Mouse (Mus musculus) lung, embryonic 15.5 days (tissue): ENCODE data around the gene Plekhj1. TPM values are rescaled to one million over a fixed set of nuclear protein-coding genes. Genes with fewer than 3 reads are reported as not detected.

Experiments
- ATAC-seq: fragments of 200-750 bp; cut with Nextera tagmentation; 2 replicates; pipeline ENCODE4 v1.8.0; 2017; ENCODE audit warnings: moderate number of reproducible peaks, borderline replicate concordance; ENCODE audit not compliant: low FRiP score, low TSS enrichment; ENCODE audit errors: extremely low read depth
- H3K27ac ChIP-seq: fragments of 300-500 bp; sonication (generic); 2 replicates; pipeline ENCODE4 v1.5.1; 2015; ENCODE audit warnings: moderate library complexity, mild to moderate bottlenecking, inconsistent platforms
- H3K27me3 ChIP-seq: fragments of 300-500 bp; sonication (generic); 2 replicates; pipeline ENCODE4 v1.6.1; 2015; ENCODE audit warnings: inconsistent platforms
- H3K36me3 ChIP-seq: fragments of 300-500 bp; sonication (generic); 2 replicates; pipeline ENCODE4 v1.6.1; 2015; ENCODE audit warnings: inconsistent platforms
- H3K4me1 ChIP-seq: fragments of 300-500 bp; sonication (generic); 2 replicates; pipeline ENCODE4 v1.6.1; 2015; ENCODE audit warnings: inconsistent platforms
- H3K4me2 ChIP-seq: fragments of 300-500 bp; sonication (generic); 2 replicates; pipeline ENCODE4 v1.6.1; 2015; ENCODE audit warnings: inconsistent platforms, mild to moderate bottlenecking, moderate library complexity
- H3K4me3 ChIP-seq: fragments of 300-500 bp; sonication (generic); 2 replicates; pipeline ENCODE4 v1.5.1; 2015; ENCODE audit warnings: mild to moderate bottlenecking, inconsistent platforms
- H3K9ac ChIP-seq: fragments of 300-500 bp; sonication (generic); 2 replicates; pipeline ENCODE4 v1.6.1; 2015; ENCODE audit warnings: inconsistent platforms
- H3K9me3 ChIP-seq: fragments of 300-500 bp; sonication (generic); 2 replicates; pipeline ENCODE4 v1.6.1; 2016; ENCODE audit warnings: inconsistent platforms
- WGBS: fragments of 180-500 bp; shearing (Covaris S2); methylation state at CpG from one replicate; pipeline ENCODE4 v1.1.7; 2015; 5-methylcytosine and 5-hydroxymethylcytosine counted together
- polyA plus RNA-seq: library from polyadenylated mRNA; unstranded; fragments of >200 nt; fragmentation: Nextera tagmentation; extraction: Ambion mirVana; gene quantifications from 2 replicates; pipeline ENCODE4 v1.2.1, GENCODE M21; 2015

Plekhj1 gene
- polyA plus RNA-seq, 1 experiment from 2014 or later, result 118 TPM

DNA sequence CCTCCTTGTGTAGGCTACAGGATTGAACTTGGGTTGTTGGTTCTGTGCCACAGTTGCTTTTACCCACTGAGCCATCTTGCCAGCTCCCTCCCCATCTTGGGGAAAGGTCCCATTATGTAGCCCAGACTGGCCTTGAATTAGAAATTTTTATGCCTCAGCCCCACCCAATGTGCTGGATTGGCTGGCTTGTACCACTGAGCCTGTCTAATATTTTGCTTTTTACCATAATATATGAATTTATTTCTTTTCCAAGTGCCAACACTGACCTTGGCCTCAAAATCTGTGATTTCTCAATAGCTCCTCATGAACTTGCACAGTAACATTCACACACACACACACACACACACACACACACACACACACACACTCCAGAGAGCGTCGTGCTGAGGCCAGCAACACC lies 32.7 kb downstream of the Plekhj1 start:
- peaks cover 16% of the 10 kb centered on the region for H3K4me1 ChIP-seq
- peak overlapping the region; percentile 74 for H3K27ac ChIP-seq
- H3K27me3 ChIP-seq, result no peaks in the 10 kb centered on the region
- H3K9ac ChIP-seq, result no peak overlapping the region
- peaks cover 50% of the 10 kb centered on the region for H3K36me3 ChIP-seq
- ATAC-seq, result 0 out of 2 replicates have a peak, but pooled peaks have one; percentile 4
- H3K4me3 ChIP-seq, result no peak overlapping the region
- WGBS, result 43% methylated on average over 2 of the region's 2 CpGs
- no peak overlapping the region for H3K4me2 ChIP-seq
- H3K9me3 ChIP-seq, result no peaks in the 10 kb centered on the region

DNA sequence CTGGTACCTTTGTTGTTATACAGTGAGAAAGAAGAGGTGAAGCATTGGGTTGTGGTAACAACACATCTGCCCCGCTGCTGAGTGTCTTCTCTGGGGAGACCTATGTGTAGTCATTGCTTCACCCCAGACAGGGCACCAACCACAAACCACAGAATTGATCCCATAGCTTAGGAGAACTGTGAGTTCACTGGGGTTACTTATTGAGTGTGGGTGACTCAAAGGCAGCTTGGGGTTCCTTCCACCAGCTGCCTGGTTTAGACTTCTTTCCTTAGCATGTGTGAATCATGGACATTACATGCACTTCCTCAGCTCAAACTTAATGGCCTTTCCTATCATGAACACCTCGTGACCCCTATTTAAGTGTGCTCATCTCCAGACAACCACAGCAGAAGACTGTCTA lies 34.9 kb downstream of the Plekhj1 start:
- no peaks in the 10 kb centered on the region for H3K9me3 ChIP-seq
- H3K27me3 ChIP-seq, result no peaks in the 10 kb centered on the region
- WGBS, result 88% methylated on average over 2 of the region's 2 CpGs
- H3K4me3 ChIP-seq, result no peak overlapping the region
- H3K4me1 ChIP-seq, result peaks cover 19% of the 10 kb centered on the region
- ATAC-seq, result no peak
- H3K9ac ChIP-seq, result no peak overlapping the region
- no peak overlapping the region for H3K4me2 ChIP-seq
- H3K27ac ChIP-seq, result no peak overlapping the region
- H3K36me3 ChIP-seq, result peaks cover 31% of the 10 kb centered on the region

DNA sequence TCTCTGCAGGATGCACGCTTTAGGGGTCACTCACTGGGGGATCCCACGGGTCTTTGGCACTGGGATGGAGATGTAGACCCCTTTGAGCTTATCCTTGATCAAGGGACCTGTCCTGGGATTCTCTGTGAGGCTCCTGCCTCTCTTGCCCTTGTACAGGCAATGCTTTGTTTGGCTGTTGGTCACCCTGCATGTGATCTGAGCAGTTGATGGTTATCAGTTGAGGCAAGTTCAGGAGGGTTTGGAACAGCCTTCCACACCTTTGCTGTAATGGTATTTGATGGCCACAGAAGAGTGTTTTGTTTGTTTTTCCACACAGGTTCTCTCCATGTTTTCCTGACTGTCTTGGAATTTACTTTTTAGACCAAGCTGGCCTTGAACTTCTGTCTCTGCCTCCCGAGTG lies 36.6 kb downstream of the Plekhj1 start:
- peaks cover 28% of the 10 kb centered on the region for H3K4me1 ChIP-seq
- WGBS, result 59% methylated on average over 3 of the region's 3 CpGs

DNA sequence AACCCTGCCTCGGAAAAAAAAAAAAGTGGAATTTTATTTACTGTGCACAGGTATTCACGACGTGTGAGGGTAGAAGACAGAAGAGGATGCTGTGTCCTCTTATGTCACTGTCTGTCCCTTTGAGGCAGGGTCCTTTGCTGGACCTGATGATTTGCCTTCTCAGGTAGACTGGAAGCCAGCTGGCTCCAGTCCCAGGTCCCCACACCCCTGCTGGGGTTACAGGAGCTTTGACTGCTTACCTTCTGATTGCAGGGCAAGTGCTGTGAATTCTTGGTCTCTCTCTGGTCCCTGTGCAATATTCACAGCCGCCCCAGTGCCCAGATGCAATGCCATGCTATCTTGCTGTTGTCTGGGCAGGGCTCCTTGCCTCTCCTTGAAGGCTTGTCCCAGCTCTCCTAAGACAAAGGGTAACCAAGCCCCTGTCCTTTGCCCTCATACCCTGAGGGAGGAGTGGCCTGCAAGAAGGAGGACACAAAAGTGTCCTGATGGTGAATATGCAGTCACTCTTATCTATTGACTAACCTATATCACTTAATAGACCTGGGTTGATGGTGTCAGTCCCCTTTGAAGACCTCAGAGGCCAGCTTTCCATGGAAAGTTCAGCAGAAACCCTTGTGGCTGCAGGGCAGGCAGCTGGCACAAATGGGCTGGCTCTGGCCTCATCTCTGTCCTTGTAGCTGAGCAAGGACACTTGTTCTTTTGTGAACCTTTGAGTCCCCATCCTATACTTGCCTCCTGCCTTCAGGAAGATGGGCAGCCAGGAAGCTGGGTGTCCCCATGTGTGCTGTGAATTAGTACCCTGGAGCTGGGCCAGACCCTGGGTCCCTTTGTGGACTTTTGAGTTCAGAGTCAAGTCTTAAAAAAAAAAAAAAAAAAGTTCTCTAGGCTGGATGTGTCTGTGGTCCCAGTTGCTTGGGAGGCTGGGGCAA lies 37.6 kb downstream of the Plekhj1 start:
- Histone ChIP-seq H3K9me3 (no peaks in the 10 kb centered on the region), H3K27me3 (no peaks in the 10 kb centered on the region), H3K36me3 (peaks cover 9% of the 10 kb centered on the region; the same call in 1 of the 2 replicates), H3K4me1 (peaks cover 30% of the 10 kb centered on the region), H3K27ac (no peak overlapping the region), H3K4me2 (no peak overlapping the region), H3K9ac (no peak overlapping the region), H3K4me3 (no peak overlapping the region)
- ATAC-seq, result no peak
- 85% methylated on average over 4 of the region's 4 CpGs for WGBS

More for the DNA sequence above, 36.6 kb downstream of the Plekhj1 start:
- Histone ChIP-seq H3K9me3 (no peaks in the 10 kb centered on the region), H3K4me2 (no peak overlapping the region), H3K27me3 (no peaks in the 10 kb centered on the region), H3K4me3 (no peak overlapping the region), H3K36me3 (peaks cover 18% of the 10 kb centered on the region; the same call in 1 of the 2 replicates), H3K27ac (no peak overlapping the region), H3K9ac (no peak overlapping the region)
- no peak for ATAC-seq

DNA sequence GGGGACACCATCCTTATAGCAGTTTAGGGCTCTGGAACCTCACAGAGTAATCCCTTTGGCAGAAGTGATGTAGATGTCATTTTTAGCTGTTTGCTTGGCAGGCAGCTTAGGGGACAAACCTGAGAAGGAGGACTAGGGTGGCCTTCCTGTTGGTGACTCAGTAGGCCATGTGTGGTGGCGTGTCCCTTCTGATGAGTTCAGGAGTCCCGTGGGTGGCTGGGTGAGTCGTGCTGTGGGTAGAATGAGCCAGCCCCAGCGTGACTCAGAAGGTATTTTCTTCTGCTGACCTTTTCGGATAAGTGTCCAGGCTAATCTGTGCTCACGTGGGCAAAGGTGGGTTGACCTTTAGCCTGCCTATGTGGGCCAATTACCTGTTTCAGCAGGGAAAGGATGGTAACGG lies 39.8 kb downstream of the Plekhj1 start:
- no peak overlapping the region for H3K27ac ChIP-seq

DNA sequence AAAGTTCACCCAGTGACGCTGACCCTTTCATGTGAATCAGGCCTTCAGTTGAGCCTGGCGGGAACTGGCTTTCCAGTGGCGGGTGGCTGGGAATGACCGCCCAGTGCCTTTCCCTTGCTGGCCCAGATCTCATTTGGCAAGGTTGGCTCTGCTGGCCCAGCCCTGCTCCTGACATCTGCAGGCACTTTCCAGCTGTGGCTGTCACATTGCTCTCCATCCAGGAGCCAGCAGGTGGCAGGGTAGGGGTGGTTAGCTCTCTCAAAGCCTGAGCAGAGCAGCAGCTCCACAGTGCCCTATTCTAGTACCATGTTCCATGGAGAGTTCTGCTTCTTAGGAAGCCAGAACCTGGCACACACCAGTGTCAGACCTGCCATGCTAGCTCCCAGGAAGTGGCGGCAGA lies 40.7 kb downstream of the Plekhj1 start:
- 31% methylated on average over 5 of the region's 5 CpGs for WGBS
- no peaks in the 10 kb centered on the region for H3K27me3 ChIP-seq
- H3K9me3 ChIP-seq, result no peaks in the 10 kb centered on the region
- no peaks in the 10 kb centered on the region for H3K36me3 ChIP-seq
- H3K4me2 ChIP-seq, result peak overlapping the region; percentile 59; the same call in 1 of the 2 replicates
- no peak overlapping the region for H3K4me3 ChIP-seq
- H3K9ac ChIP-seq, result no peak overlapping the region
- no peak overlapping the region for H3K27ac ChIP-seq
- no peak; the same call in 1 of the 2 replicates for ATAC-seq
- peaks cover 27% of the 10 kb centered on the region for H3K4me1 ChIP-seq

More for the DNA sequence above, 39.8 kb downstream of the Plekhj1 start:
- Histone ChIP-seq H3K4me3 (no peak overlapping the region), H3K36me3 (no peaks in the 10 kb centered on the region), H3K4me1 (peaks cover 27% of the 10 kb centered on the region), H3K27me3 (no peaks in the 10 kb centered on the region), H3K4me2 (no peak overlapping the region), H3K9ac (no peak overlapping the region), H3K9me3 (no peaks in the 10 kb centered on the region)
- 73% methylated on average over 7 of the region's 7 CpGs for WGBS
- ATAC-seq, result no peak

DNA sequence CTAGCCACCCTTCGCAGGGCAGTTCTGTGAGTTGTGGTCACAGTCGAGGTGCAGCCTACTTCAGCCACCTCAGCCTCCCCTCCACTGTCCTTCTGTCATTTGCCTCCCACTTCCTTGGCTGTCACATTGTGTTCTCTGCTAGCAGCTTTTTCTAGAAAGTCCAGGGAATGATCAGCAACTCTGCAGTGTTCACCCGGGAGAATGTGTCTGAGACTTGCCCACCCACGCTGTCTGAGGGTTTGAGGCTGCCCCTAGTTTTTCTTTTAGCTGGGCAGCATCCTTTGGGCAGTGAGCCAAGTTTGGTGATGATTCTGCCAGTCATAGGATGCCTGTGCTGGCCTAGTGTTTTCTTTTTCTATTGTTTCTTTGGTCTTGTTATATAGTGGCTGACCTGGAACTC lies 41.5 kb downstream of the Plekhj1 start:
- H3K4me3 ChIP-seq, result peak overlapping the region; percentile 89; the same call in 1 of the 2 replicates
- no peaks in the 10 kb centered on the region for H3K9me3 ChIP-seq
- 44% methylated on average over 4 of the region's 4 CpGs for WGBS
- peaks cover 34% of the 10 kb centered on the region for H3K4me1 ChIP-seq
- H3K36me3 ChIP-seq, result no peaks in the 10 kb centered on the region
- peak overlapping the region; percentile 96; the same call in 1 of the 2 replicates for H3K9ac ChIP-seq
- no peak for ATAC-seq
- no peaks in the 10 kb centered on the region for H3K27me3 ChIP-seq
- H3K4me2 ChIP-seq, result peak overlapping the region; percentile 59
- H3K27ac ChIP-seq, result no peak overlapping the region

DNA sequence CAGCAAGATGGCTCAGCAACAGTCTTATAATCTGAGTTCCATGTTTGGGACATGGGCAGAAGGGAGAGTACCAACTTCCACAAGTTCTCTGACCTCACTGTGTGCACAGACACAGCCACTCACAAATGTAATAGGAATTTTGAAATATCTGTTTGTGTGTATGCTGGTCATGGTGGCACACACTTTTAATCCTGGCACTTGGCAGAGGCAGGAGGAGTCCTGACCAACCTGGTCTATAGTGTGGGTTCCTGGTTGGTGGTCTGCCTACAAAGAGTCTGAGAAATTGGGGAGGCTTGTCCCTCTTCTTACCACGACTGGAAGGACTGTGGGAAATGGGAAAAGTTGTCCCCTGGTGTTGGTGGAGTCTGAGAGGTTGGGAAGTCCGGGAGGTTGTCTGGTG lies 41.9 kb downstream of the Plekhj1 start:
- Histone ChIP-seq H3K4me1 (peaks cover 39% of the 10 kb centered on the region), H3K4me3 (peak overlapping the region; percentile 89), H3K9me3 (no peaks in the 10 kb centered on the region), H3K9ac (peak overlapping the region; percentile 96), H3K36me3 (no peaks in the 10 kb centered on the region), H3K27ac (no peak overlapping the region), H3K27me3 (no peaks in the 10 kb centered on the region), H3K4me2 (peak overlapping the region; percentile 59)
- ATAC-seq, result no peak
- 55% methylated on average over 2 of the region's 2 CpGs for WGBS

DNA sequence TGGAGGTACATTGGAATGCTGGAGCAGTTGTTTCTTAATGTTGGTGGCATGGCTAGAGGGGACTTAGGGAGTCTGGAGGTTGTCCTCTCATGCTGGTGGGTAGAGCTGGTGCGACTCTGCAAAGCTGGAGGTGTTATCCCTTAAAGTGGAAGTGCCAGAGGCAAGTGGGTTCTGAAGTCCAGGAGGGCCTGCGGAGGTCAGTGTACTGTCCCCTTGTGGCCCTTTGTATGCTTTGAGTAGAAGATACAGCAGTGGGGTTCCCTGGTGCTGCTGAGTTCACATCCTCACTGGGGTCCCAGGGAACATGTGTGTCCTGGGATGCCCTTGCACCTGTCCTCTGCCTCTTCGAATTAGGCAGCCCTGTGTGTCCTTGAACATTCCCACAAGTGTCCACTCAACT lies 42.3 kb downstream of the Plekhj1 start:
- H3K4me2 ChIP-seq, result peak overlapping the region; percentile 59
- no peak overlapping the region for H3K27ac ChIP-seq
- peaks cover 41% of the 10 kb centered on the region for H3K4me1 ChIP-seq
- H3K36me3 ChIP-seq, result no peaks in the 10 kb centered on the region
- peak overlapping the region; percentile 89 for H3K4me3 ChIP-seq
- no peaks in the 10 kb centered on the region for H3K27me3 ChIP-seq
- peak overlapping the region; percentile 96 for H3K9ac ChIP-seq
- WGBS, result 26% methylated on average over 3 of the region's 3 CpGs
- no peaks in the 10 kb centered on the region for H3K9me3 ChIP-seq
- ATAC-seq, result no peak

DNA sequence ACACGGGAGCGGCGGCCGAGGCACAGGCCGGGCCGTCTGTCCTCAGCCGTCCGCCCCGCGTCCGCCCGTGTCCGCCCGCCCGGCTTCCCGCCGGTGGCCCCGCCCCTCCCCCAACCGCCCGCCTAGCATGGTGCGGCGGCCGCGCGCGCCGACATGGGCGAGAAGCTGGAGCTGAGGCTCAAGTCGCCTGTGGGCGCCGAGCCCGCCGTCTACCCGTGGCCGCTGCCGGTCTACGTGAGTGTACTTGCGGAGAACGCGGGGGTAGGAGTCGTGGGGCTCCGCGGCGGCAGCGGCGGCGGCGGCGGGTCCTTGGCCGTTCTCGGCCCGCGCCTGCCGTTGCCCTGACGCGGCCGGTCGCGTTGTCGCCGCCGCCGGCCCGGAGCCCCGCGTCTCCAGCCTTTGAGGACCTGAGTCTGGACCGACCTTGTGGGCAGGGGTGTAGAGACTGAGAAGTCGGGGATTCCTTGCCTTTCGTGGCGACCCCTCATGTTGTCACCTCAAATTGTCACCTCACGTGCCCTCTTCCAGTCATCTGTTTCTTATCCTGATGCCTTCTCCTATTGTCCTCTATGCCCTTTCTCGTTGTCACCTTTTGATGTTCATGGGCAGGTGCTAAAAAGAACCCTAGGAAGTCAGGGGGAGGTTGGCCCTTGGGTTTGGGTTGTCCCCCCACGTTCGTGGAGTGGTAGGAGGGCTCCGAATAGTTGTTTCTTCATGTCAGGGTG lies 43.0 kb downstream of the Plekhj1 start:
- WGBS, result under 1% methylated on average over 58 of the region's 75 CpGs
- Histone ChIP-seq H3K36me3 (no peaks in the 10 kb centered on the region), H3K27ac (peak overlapping the region; percentile 85), H3K27me3 (no peaks in the 10 kb centered on the region), H3K4me2 (peak overlapping the region; percentile 59), H3K9ac (peak overlapping the region; percentile 96), H3K4me1 (peaks cover 39% of the 10 kb centered on the region), H3K9me3 (no peaks in the 10 kb centered on the region), H3K4me3 (peak overlapping the region; percentile 89)
- no peak for ATAC-seq

DNA sequence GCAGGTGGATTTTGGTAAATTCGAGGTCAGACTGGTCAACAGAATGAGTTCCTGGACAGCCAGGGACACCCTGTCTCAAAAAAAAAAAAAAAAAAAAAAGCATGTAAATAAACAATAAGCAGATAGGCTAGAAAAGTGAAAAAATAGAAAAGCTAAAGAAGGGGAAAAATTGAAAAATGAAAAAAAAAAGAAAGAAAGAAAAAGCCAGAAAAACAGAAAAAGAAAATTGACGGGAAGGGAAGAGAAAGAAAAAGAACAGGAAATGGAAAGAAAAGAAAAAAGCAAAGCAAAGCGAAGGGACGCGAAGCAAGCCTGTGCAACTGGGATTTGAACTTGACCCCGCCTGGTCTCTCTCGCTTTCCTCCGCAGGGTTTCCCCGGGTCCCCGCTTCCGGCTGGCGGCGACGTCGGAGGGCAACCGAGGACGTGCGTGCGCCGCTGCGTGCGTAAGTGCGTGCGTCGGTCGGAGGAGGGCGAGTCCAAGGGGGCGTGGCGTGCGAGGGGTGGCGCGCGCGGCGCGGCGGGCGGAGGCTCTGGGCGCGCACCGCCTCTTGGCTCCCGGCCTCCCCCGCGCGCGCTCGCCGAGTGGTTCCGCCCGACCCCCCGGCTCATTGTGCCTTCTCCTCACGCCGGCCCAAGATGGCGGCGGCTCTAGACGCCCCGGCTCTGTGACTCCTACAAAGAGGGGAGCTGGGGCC lies 43.7 kb downstream of the Plekhj1 start, which contains the start of gene Dot1l:
TSS of gene Dot1l (plus strand) at position 613 of the 697 bp plus-strand sequence.
- Histone ChIP-seq H3K4me1 (peaks cover 39% of the 10 kb centered on the region), H3K27ac (peak within 1 kb of the TSS; percentile 85), H3K4me3 (peak within 1 kb of the TSS; percentile 89), H3K9ac (peak within 1 kb of the TSS; percentile 96), H3K9me3 (no peaks in the 10 kb centered on the region), H3K27me3 (no peaks in the 10 kb centered on the region), H3K4me2 (peak within 1 kb of the TSS; percentile 59), H3K36me3 (no peaks in the 10 kb centered on the region)
- peak; percentile 92 for ATAC-seq
- under 1% methylated on average over 54 of the region's 57 CpGs for WGBS
